10 mouse cellular contexts compared by ENCODE assay signal in the genomic region with DNA sequence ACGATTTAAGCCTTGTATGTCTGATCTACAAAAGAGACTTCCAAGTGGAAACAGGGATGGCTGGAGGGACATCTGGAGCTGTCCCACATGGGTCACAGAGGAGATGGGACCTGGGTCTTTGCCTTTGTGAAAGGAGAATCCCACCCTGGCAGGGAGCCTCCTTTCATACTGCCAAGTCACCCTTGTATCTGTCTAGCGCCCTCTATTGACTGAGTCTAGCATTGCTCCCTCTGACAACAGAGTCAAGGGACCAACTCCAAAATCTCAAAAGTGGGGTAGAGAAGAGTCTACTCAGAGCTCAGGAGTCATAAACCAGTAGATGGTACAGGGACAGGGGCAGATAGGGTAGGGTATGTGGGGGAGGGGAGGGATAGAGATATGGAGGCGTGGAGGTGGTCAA.
A peak's percentile ranks its signal among the peaks of the same experiment; 100 is the strongest.
DNase-seq lines count a peak whose midpoint lies in the region; TF ChIP-seq lines count a peak whose summit lies in the region.
"Had no signal": no experiment of that assay in that cellular context is flagged by ENCODE, and none has a peak within 500 bp of the region (broad histone marks: within the 10 kb centered on the region; RNA-seq: fewer than 3 reads in every experiment).

No protein-coding gene starts in this region.

- peak; percentile 27 for DNase-seq in kidney, adult 9 months
- no peak for DNase-seq in kidney, postnatal 14 days
- DNase-seq in thymus, postnatal 25 days, result peak; percentile 4
- DNase-seq in thymus, adult 2 months, result no peak
- DNase-seq in c-Kit-positive CD71-positive TER-119-positive erythroid progenitor cells, embryonic 14.5 days (ENCODE audit: low spot score), result peak; percentile 14
- DNase-seq in ovary, adult 18-20 months (ENCODE audit: low spot score), result no peak
- no peak for DNase-seq in urinary bladder, postnatal 14 days (ENCODE audit: low spot score)
- DNase-seq in spleen, postnatal 14 days (ENCODE audit: low spot score in 2 of 2), result no peak
- DNase-seq: liver, embryonic 13.5 days had no signal

- H3K36me3 ChIP-seq in thymus, adult 2 months (ENCODE audit: control insufficient read depth, insufficient read depth, low read length), result no peaks in the 10 kb centered on the region
- H3K36me3 ChIP-seq: heart, embryonic 13.5 days; liver, embryonic 13.5 days had no signal

- WGBS in thymus, adult 2 months, result 76% methylated on average over 3 of the region's 3 CpGs

- TF ChIP-seq POLR2A in thymus, adult 2 months (IDR thresholded peaks at IDR 0.05; ENCODE audit: control insufficient read depth, extremely low read depth, insufficient read depth, low read length, poor library complexity), result no peak

- no peaks in the 10 kb centered on the region for H3K27me3 ChIP-seq in thymus, adult 2 months (ENCODE audit: control insufficient read depth, insufficient read depth, low read length)
- H3K27me3 ChIP-seq: heart, embryonic 13.5 days; liver, embryonic 13.5 days had no signal

- no peak for TF ChIP-seq CTCF in thymus, adult 2 months (IDR thresholded peaks at IDR 0.05; ENCODE audit: borderline replicate concordance, control insufficient read depth, extremely low read depth, insufficient read depth, low read length, poor library complexity)

- no peak overlapping the region for H3K27ac ChIP-seq in thymus, adult 2 months (ENCODE audit: control insufficient read depth, insufficient read depth, low read length)
- H3K27ac ChIP-seq: heart, embryonic 13.5 days; liver, embryonic 13.5 days had no signal

- H3K4me1 ChIP-seq in thymus, adult 2 months (replicated peaks; ENCODE audit: control insufficient read depth, insufficient read depth, low read length), result no peaks in the 10 kb centered on the region
- H3K4me1 ChIP-seq: heart, embryonic 13.5 days; liver, embryonic 13.5 days had no signal

- H3K4me3 ChIP-seq in thymus, adult 2 months (ENCODE audit: control insufficient read depth, insufficient read depth, low read length), result no peak overlapping the region
- H3K4me3 ChIP-seq: heart, embryonic 13.5 days; liver, embryonic 13.5 days had no signal

Comparison
In these comparisons a context has a peak if more than half of its experiments do, and no peak if none do; other contexts are left out.
1. DNase-seq: peak in kidney, adult 9 months (single experiment), thymus, postnatal 25 days (single experiment) and c-Kit-positive CD71-positive TER-119-positive erythroid progenitor cells, embryonic 14.5 days (single experiment); none in kidney, postnatal 14 days (single experiment), thymus, adult 2 months (single experiment), ovary, adult 18-20 months (single experiment), urinary bladder, postnatal 14 days (single experiment) and spleen, postnatal 14 days (0 of 2).